ENCODE assay signal across 20 mouse cellular contexts in the genomic region with DNA sequence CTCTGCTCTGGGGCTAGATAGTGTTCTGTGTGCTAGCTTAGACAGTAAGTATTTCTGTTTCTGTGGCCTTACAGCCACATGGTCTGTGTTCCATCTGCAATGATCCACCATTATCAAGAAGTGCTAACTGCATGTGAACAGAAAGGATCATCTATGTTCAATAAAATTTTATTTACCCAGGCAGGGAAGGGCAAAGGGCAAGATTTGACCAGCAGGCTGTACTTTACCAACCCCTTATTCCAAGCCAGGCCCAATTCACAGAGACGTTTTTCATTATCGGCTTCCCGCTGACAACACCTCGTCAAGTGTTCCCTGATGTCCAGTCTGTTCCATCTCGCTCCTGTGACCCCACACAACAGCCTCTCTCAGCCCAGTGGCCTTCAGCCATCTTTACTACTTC. TPM values are rescaled to one million over a fixed set of nuclear protein-coding genes. Genes with fewer than 3 reads are reported as not detected.
DNase-seq lines count a peak whose midpoint lies in the region; ATAC-seq and TF ChIP-seq lines count a peak whose summit lies in the region.
"Had no signal": no experiment of that assay in that cellular context is flagged by ENCODE, and none has a peak within 500 bp of the region (broad histone marks: within the 10 kb centered on the region; RNA-seq: fewer than 3 reads in every experiment).

No protein-coding gene starts in this region.

- H3K79me2 ChIP-seq in liver, adult 2 months (ENCODE audit: control insufficient read depth, insufficient read depth, low read length) = peaks cover 6% of the 10 kb centered on the region; the same call in 1 of the 2 replicates

- H3K9ac ChIP-seq in heart, embryonic 12.5 days = no peak overlapping the region
- H3K9ac ChIP-seq in heart, embryonic 11.5 days (ENCODE audit: low read depth, low read length) = no peak overlapping the region
- H3K9ac ChIP-seq in liver, adult 2 months (ENCODE audit: low read depth, low read length) = peak overlapping the region; percentile 33; the same call in 1 of the 2 replicates
- no peak overlapping the region for H3K9ac ChIP-seq in midbrain, embryonic 11.5 days (ENCODE audit: low read length)
- H3K9ac ChIP-seq: hindbrain, embryonic 12.5 days; hindbrain, embryonic 15.5 days had no signal

- no peaks in the 10 kb centered on the region; the same call in 1 of the 2 replicates for H3K9me3 ChIP-seq in heart, embryonic 12.5 days (replicated peaks)
- no peaks in the 10 kb centered on the region for H3K9me3 ChIP-seq in heart, embryonic 11.5 days (replicated peaks; ENCODE audit: control insufficient read depth, low read length)
- no peaks in the 10 kb centered on the region for H3K9me3 ChIP-seq in midbrain, embryonic 11.5 days (ENCODE audit: control insufficient read depth, low read length)
- no peaks in the 10 kb centered on the region for H3K9me3 ChIP-seq in midbrain, embryonic 10.5 days (replicated peaks)
- H3K9me3 ChIP-seq: G1E; hindbrain, embryonic 12.5 days; hindbrain, embryonic 15.5 days had no signal

- no peak for TF ChIP-seq POLR2A in liver, adult 2 months (IDR thresholded peaks at IDR 0.05; ENCODE audit: extremely low read depth, insufficient read depth, low read length)

- H3K4me2 ChIP-seq in heart, embryonic 12.5 days = no peak overlapping the region
- no peak overlapping the region for H3K4me2 ChIP-seq in heart, embryonic 11.5 days
- no peak overlapping the region for H3K4me2 ChIP-seq in midbrain, embryonic 11.5 days
- H3K4me2 ChIP-seq: hindbrain, embryonic 12.5 days; hindbrain, embryonic 15.5 days had no signal

- peaks cover 18% of the 10 kb centered on the region for H3K4me1 ChIP-seq in heart, embryonic 12.5 days (replicated peaks)
- H3K4me1 ChIP-seq in heart, embryonic 11.5 days (ENCODE audit: control insufficient read depth, insufficient read depth, low read length) = 0 out of 2 replicates have a peak, but pooled peaks cover 3% of the 10 kb centered on the region
- peaks cover 16% of the 10 kb centered on the region for H3K4me1 ChIP-seq in liver, adult 2 months (ENCODE audit: control insufficient read depth, insufficient read depth, low read length)
- peaks cover 4% of the 10 kb centered on the region; the same call in 1 of the 2 replicates for H3K4me1 ChIP-seq in midbrain, embryonic 11.5 days (ENCODE audit: control insufficient read depth, insufficient read depth, low read length)
- H3K4me1 ChIP-seq in midbrain, embryonic 10.5 days = peaks cover 17% of the 10 kb centered on the region

- 47% methylated on average over 5 of the region's 5 CpGs for WGBS in heart, embryonic 12.5 days
- WGBS in heart, embryonic 11.5 days (ENCODE audit: insufficient replicate concordance) = 54% methylated on average over 5 of the region's 5 CpGs
- 29% methylated on average over 5 of the region's 5 CpGs for whole genome bisulfite sequencing in liver, adult 2 months
- 78% methylated on average over 5 of the region's 5 CpGs for WGBS in midbrain, embryonic 11.5 days
- 79% methylated on average over 5 of the region's 5 CpGs for WGBS in midbrain, embryonic 10.5 days

- TF ChIP-seq CTCF in liver, adult 2 months (IDR thresholded peaks at IDR 0.05; ENCODE audit: low read depth, low read length) = no peak

- H3K27ac ChIP-seq in heart, embryonic 12.5 days (ENCODE audit: poor library complexity, severe bottlenecking) = peak overlapping the region; percentile 34; the same call in 1 of the 2 replicates
- no peak overlapping the region for H3K27ac ChIP-seq in heart, embryonic 11.5 days (ENCODE audit: low read depth, low read length)
- peak overlapping the region; percentile 88 for H3K27ac ChIP-seq in liver, adult 2 months (replicated peaks; ENCODE audit: insufficient read depth, low read depth, low read length)
- H3K27ac ChIP-seq in midbrain, embryonic 11.5 days (ENCODE audit: low read depth, low read length) = no peak overlapping the region
- H3K27ac ChIP-seq in midbrain, embryonic 10.5 days (replicated peaks) = no peak overlapping the region
- H3K27ac ChIP-seq: hindbrain, embryonic 12.5 days; hindbrain, embryonic 15.5 days had no signal

- no peak overlapping the region for H3K4me3 ChIP-seq in heart, embryonic 12.5 days
- no peak overlapping the region for H3K4me3 ChIP-seq in heart, embryonic 11.5 days (ENCODE audit: low read depth, low read length)
- no peak overlapping the region for H3K4me3 ChIP-seq in liver, adult 2 months (ENCODE audit: insufficient read depth, low read depth, low read length)
- no peak overlapping the region for H3K4me3 ChIP-seq in midbrain, embryonic 11.5 days (ENCODE audit: low read depth, low read length)
- no peak overlapping the region for H3K4me3 ChIP-seq in midbrain, embryonic 10.5 days
- H3K4me3 ChIP-seq: hindbrain, embryonic 12.5 days; hindbrain, embryonic 15.5 days had no signal

- no peak for ATAC-seq in heart, embryonic 12.5 days (ENCODE audit: insufficient number of reproducible peaks, low FRiP score)
- ATAC-seq in heart, embryonic 11.5 days (replicated peaks; ENCODE audit: insufficient number of reproducible peaks, low FRiP score, low TSS enrichment) = no peak
- ATAC-seq in midbrain, embryonic 11.5 days (ENCODE audit: low FRiP score) = no peak
- ATAC-seq in frontal cortex, adult (ENCODE audit: low TSS enrichment) = no peak
- ATAC-seq: forebrain, embryonic 14.5 days; Patski had no signal

- H3K27me3 ChIP-seq in heart, embryonic 12.5 days (replicated peaks) = no peaks in the 10 kb centered on the region
- no peaks in the 10 kb centered on the region for H3K27me3 ChIP-seq in heart, embryonic 11.5 days (ENCODE audit: control insufficient read depth, insufficient read depth, low read length)
- H3K27me3 ChIP-seq in liver, adult 2 months (ENCODE audit: control insufficient read depth, insufficient read depth, low read length) = no peaks in the 10 kb centered on the region
- no peaks in the 10 kb centered on the region for H3K27me3 ChIP-seq in midbrain, embryonic 11.5 days (ENCODE audit: control insufficient read depth, insufficient read depth, low read length)
- peaks cover 16% of the 10 kb centered on the region for H3K27me3 ChIP-seq in midbrain, embryonic 10.5 days (ENCODE audit: low read depth, poor library complexity, severe bottlenecking)
- H3K27me3 ChIP-seq: Patski had no signal

- peak; percentile 90 for DNase-seq in liver, adult 2 months (ENCODE audit: extremely low read depth, low read depth, low spot score)
- no peak for DNase-seq in liver
- peak; percentile 2 for DNase-seq in midbrain, embryonic 11.5 days (ENCODE audit: low spot score, missing footprints)
- no peak for DNase-seq in midbrain, embryonic 10.5 days (ENCODE audit: low spot score)
- DNase-seq: adrenal gland, postnatal 10 days; adrenal gland, postnatal 36 days; B cell, adult 2 months; cerebellum, adult 18-20 months; cerebellum, adult 9-10 months; cerebellum, postnatal 14 days; gastrocnemius, postnatal 10 days; gastrocnemius, postnatal 36 days had no signal

- H3K36me3 ChIP-seq in heart, embryonic 12.5 days = peaks cover 23% of the 10 kb centered on the region
- H3K36me3 ChIP-seq in heart, embryonic 11.5 days (ENCODE audit: control insufficient read depth, insufficient read depth, low read length) = no peaks in the 10 kb centered on the region
- H3K36me3 ChIP-seq in liver, adult 2 months (ENCODE audit: control insufficient read depth, insufficient read depth, low read length) = peaks cover 2% of the 10 kb centered on the region; the same call in 1 of the 2 replicates
- no peaks in the 10 kb centered on the region for H3K36me3 ChIP-seq in midbrain, embryonic 11.5 days (ENCODE audit: control insufficient read depth, insufficient read depth, low read length)
- no peaks in the 10 kb centered on the region for H3K36me3 ChIP-seq in midbrain, embryonic 10.5 days
- H3K36me3 ChIP-seq: G1E; hindbrain, embryonic 12.5 days; hindbrain, embryonic 15.5 days had no signal

RNA-seq across cellular contexts. Expression of gene Fam114a1, which starts 5.2 kb away (rescaled TPM):
- 44.1 and 45.1 TPM in 2 replicates for polyA plus RNA-seq in heart, embryonic 12.5 days (2016; fragmentation: Nextera tagmentation; extraction: Ambion mirVana)
- 36.4 and 38.9 TPM in 2 replicates for polyA plus RNA-seq in heart, embryonic 11.5 days (2014; fragmentation: Nextera tagmentation; extraction: Ambion mirVana)
- total RNA-seq in liver, adult 2 months (2014; rRNA removed) = 16.6 and 20.2 TPM in 2 replicates
- 9.0 and 11.9 TPM in 2 replicates for polyA plus RNA-seq in liver, adult 2 months (2012; rRNA removed)
- 14.8 and 17.3 TPM in 2 replicates for polyA plus RNA-seq in midbrain, embryonic 11.5 days (2014; fragmentation: Nextera tagmentation; extraction: Ambion mirVana)
- 16.8 and 19.0 TPM in 2 replicates for polyA plus RNA-seq in midbrain, embryonic 10.5 days (2016; fragmentation: Nextera tagmentation; extraction: Ambion mirVana)
- polyA plus RNA-seq: G1E had no signal

RNA-seq across cellular contexts. Expression of gene Tlr6, which starts 15.2 kb away (rescaled TPM):
- polyA plus RNA-seq in heart, embryonic 12.5 days (2016; fragmentation: Nextera tagmentation; extraction: Ambion mirVana) = 0.67 and 0.72 TPM in 2 replicates
- polyA plus RNA-seq in heart, embryonic 11.5 days (2014; fragmentation: Nextera tagmentation; extraction: Ambion mirVana) = 0.38 and 0.76 TPM in 2 replicates
- total RNA-seq in liver, adult 2 months (2014; rRNA removed) = 0.46 and 0.67 TPM in 2 replicates
- polyA plus RNA-seq in liver, adult 2 months (2012; rRNA removed) = 0.15 and 0.18 TPM in 2 replicates
- polyA plus RNA-seq in midbrain, embryonic 11.5 days (2014; fragmentation: Nextera tagmentation; extraction: Ambion mirVana) = 0.33 and 0.41 TPM in 2 replicates
- polyA plus RNA-seq in midbrain, embryonic 10.5 days (2016; fragmentation: Nextera tagmentation; extraction: Ambion mirVana) = 0.21 and 0.39 TPM in 2 replicates
- polyA plus RNA-seq: G1E had no signal

RNA-seq across cellular contexts. Expression of gene Tlr1, which starts 41.8 kb away (rescaled TPM):
- 0.21 and 0.47 TPM in 2 replicates for polyA plus RNA-seq in heart, embryonic 12.5 days (2016; fragmentation: Nextera tagmentation; extraction: Ambion mirVana)
- 0.40 TPM in 1 of 2 replicates, not detected in the other for polyA plus RNA-seq in heart, embryonic 11.5 days (2014; fragmentation: Nextera tagmentation; extraction: Ambion mirVana)
- total RNA-seq in liver, adult 2 months (2014; rRNA removed) = 1.0 and 1.1 TPM in 2 replicates
- polyA plus RNA-seq in liver, adult 2 months (2012; rRNA removed) = 0.32 and 0.66 TPM in 2 replicates
- polyA plus RNA-seq in midbrain, embryonic 11.5 days (2014; fragmentation: Nextera tagmentation; extraction: Ambion mirVana) = 0.62 and 0.85 TPM in 2 replicates
- polyA plus RNA-seq in midbrain, embryonic 10.5 days (2016; fragmentation: Nextera tagmentation; extraction: Ambion mirVana) = 0.25 and 0.32 TPM in 2 replicates
- polyA plus RNA-seq: G1E had no signal

Comparison
In these comparisons a context has a peak if more than half of its experiments do, and no peak if none do; other contexts are left out.
1. H3K27ac ChIP-seq: peak in heart, embryonic 12.5 days (single experiment) and liver, adult 2 months (single experiment); none in heart, embryonic 11.5 days (single experiment), midbrain, embryonic 11.5 days (single experiment) and midbrain, embryonic 10.5 days (single experiment).
2. DNase-seq: peak in liver, adult 2 months (single experiment) and midbrain, embryonic 11.5 days (single experiment); none in liver (single experiment) and midbrain, embryonic 10.5 days (single experiment).